Mouse (Mus musculus): ENCODE data around the gene Cep112.

- TF ChIP-seq GATA1 (IDR thresholded peaks at IDR 0.05; ENCODE audit: borderline replicate concordance, low read length) (no peak), FLI1 (IDR thresholded peaks at IDR 0.05; ENCODE audit: low read length) (no peak)
Observed at GRCm38 (mm10) chr11:108906590-108907254, 481.7 kb downstream of the Cep112 start.

Measured in megakaryocyte, embryonic 14.5 days (primary cell).